ENCODE assay signal across 9 mouse cellular contexts in genomic region chr1:20554398-20554797, GRCm38 (mm10).
DNase-seq lines count a peak whose midpoint lies in the region; ATAC-seq lines count a peak whose summit lies in the region.
"Had no signal": no experiment of that assay in that cellular context is flagged by ENCODE, and none has a peak within 500 bp of the region (broad histone marks: within the 10 kb centered on the region; RNA-seq: fewer than 3 reads in every experiment).

No protein-coding gene starts in this region.

- H3K27ac ChIP-seq in forebrain, embryonic 14.5 days (ENCODE audit: low read depth, low read length) = no peak overlapping the region
- H3K27ac ChIP-seq: heart, embryonic 15.5 days; stomach, embryonic 15.5 days had no signal

- H3K4me1 ChIP-seq in forebrain, embryonic 14.5 days (ENCODE audit: control insufficient read depth, insufficient read depth, low read length) = no peaks in the 10 kb centered on the region
- H3K4me1 ChIP-seq: heart, embryonic 15.5 days; stomach, embryonic 15.5 days had no signal

- H3K36me3 ChIP-seq in forebrain, embryonic 14.5 days (ENCODE audit: control insufficient read depth, insufficient read depth, low read length) = no peaks in the 10 kb centered on the region
- H3K36me3 ChIP-seq: heart, embryonic 15.5 days; stomach, embryonic 15.5 days had no signal

- H3K4me2 ChIP-seq in forebrain, embryonic 14.5 days (ENCODE audit: low read length) = no peak overlapping the region
- H3K4me2 ChIP-seq: heart, embryonic 15.5 days; stomach, embryonic 15.5 days had no signal

- H3K9me3 ChIP-seq in forebrain, embryonic 14.5 days (replicated peaks; ENCODE audit: control insufficient read depth, low read length) = no peaks in the 10 kb centered on the region
- H3K9me3 ChIP-seq: heart, embryonic 15.5 days; stomach, embryonic 15.5 days had no signal

- H3K4me3 ChIP-seq in forebrain, embryonic 14.5 days (ENCODE audit: low read depth, low read length) = no peak overlapping the region
- H3K4me3 ChIP-seq: heart, embryonic 15.5 days; stomach, embryonic 15.5 days had no signal

- peak; percentile 2 for DNase-seq in thymus, postnatal 25 days
- DNase-seq in thymus, adult 18-20 months = no peak
- peak; percentile 65 for DNase-seq in brain, adult 2 months (ENCODE audit: low read depth, low spot score)
- DNase-seq in forebrain, embryonic 14.5 days (ENCODE audit: low spot score) = peak; percentile 72
- DNase-seq in kidney, postnatal 14 days = peak; percentile 54
- peak; percentile 35 for DNase-seq in lung, postnatal 10 days
- DNase-seq in right cerebral cortex, postnatal 36 days (ENCODE audit: low spot score in 2 of 2) = peak; percentile 8 to 10

- peak; percentile 91 for ATAC-seq in forebrain, embryonic 14.5 days

- WGBS in forebrain, embryonic 14.5 days = 27% methylated on average over 6 of the region's 6 CpGs

- no peaks in the 10 kb centered on the region for H3K27me3 ChIP-seq in forebrain, embryonic 14.5 days (replicated peaks; ENCODE audit: control insufficient read depth, insufficient read depth, low read length)
- H3K27me3 ChIP-seq: heart, embryonic 15.5 days; stomach, embryonic 15.5 days had no signal

- H3K9ac ChIP-seq in forebrain, embryonic 14.5 days (ENCODE audit: low read length) = no peak overlapping the region
- H3K9ac ChIP-seq: heart, embryonic 15.5 days; stomach, embryonic 15.5 days had no signal

Comparison
In these comparisons a context has a peak if more than half of its experiments do, and no peak if none do; other contexts are left out.
1. DNase-seq: peak in thymus, postnatal 25 days (single experiment), brain, adult 2 months (single experiment), forebrain, embryonic 14.5 days (single experiment), kidney, postnatal 14 days (single experiment), lung, postnatal 10 days (single experiment) and right cerebral cortex, postnatal 36 days (2 of 2); none in thymus, adult 18-20 months (0 of 2).